Mouse (Mus musculus) hematopoietic stem cell, adult 5-6 weeks (primary cell): ENCODE results near the gene Usp43. TPM values are rescaled to one million over a fixed set of nuclear protein-coding genes. Genes with fewer than 3 reads are reported as not detected.
A peak's percentile ranks its signal among the peaks of the same experiment; 100 is the strongest.

ENCODE experiments used
- ATAC-seq, 2 experiments: fragments of 125-278 bp in 1 of 2; replicated peaks in 1 of 2; 2 replicates each; pipeline ENCODE4 v1.8.0; 2016 to 2017; ENCODE audit warnings: inconsistent platforms in 2 of 2, mild to moderate bottlenecking in 2 of 2, moderate number of reproducible peaks in 2 of 2, low read depth in 1 of 2, moderate TSS enrichment in 1 of 2; ENCODE audit not compliant: low FRiP score in 2 of 2, poor library complexity in 2 of 2, severe bottlenecking in 2 of 2, insufficient read depth in 1 of 2, low TSS enrichment in 1 of 2
- total RNA-seq: library from RNA; stranded (forward); fragments of 172-1452, 232-1000 nt; gene quantifications from 2 replicates; pipeline ENCODE4 v1.2.3, GENCODE M21; 2017

Gene Usp43
- total RNA-seq, 1 experiment from 2014 or later = not detected

DNA sequence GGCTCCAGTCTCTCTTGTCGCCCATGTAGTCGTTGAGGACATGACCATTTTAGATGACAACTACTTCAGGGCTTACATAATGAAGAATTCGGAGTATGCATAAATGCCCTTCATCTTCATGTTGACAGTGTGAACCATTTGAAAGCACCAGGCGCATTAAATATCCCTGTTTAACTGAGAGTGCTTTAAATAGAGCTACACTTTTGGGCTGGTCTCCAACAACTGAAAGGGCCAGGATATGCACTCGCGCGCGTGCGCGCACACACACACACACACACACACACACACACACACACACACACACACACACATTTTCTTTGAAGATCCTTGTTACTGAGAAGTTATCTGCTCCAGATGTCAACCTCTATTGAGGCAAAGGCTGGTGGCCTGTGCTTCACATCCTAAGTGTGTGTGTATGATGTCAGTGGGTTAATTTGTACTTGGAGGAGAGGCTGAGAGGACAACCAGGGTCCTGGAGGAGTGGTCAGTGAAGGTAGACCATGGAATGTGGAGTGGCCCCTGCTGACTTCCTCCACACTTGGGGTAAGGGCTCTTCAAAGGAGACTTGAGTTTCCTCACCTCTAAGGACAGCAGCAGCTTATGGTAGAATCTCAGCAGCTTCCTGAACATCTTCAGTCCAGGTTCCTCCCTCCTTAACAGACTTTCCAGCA, 86.4 kb downstream of the Usp43 start:
- ATAC-seq = no peak

DNA sequence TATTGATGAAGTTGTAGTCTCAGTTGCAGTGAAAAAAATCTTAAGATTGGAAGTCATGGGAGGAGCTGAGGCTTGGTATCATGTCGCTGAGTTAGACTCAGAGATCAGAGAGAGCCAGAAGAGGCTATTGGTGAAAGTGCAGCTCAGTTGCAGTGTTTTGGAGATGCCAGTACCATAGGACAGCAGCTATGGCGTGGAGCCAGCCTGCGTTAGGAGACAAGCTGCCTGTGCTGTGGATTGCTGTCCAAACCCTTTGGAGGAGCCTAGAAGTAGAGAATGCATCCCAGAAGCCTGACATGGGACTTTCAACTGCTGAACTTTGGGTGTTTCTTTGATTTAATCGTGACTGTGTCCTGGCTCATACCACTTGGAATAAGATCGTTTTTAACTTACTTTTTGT, 90.1 kb downstream of the Usp43 start:
- ATAC-seq = no peak

DNA sequence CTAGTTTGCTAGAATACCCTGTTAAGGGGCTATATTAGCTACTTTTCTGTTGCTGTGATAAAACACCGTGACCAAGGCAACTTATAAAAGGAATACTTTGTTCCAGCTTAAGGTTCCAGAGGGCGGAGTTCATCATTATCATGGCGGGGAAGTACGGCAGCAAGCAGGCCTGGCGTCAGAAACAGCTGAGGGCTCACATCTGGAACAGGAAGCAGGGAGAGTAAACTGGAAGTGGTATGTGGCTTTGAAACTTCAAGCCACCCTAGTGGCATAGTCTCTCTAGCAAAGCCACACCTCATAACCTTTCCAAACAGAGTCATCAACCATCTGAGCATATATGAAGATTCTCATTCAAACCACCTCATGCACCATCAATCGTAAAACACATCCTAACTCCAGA, 92.4 kb downstream of the Usp43 start:
- ATAC-seq = no peak

DNA sequence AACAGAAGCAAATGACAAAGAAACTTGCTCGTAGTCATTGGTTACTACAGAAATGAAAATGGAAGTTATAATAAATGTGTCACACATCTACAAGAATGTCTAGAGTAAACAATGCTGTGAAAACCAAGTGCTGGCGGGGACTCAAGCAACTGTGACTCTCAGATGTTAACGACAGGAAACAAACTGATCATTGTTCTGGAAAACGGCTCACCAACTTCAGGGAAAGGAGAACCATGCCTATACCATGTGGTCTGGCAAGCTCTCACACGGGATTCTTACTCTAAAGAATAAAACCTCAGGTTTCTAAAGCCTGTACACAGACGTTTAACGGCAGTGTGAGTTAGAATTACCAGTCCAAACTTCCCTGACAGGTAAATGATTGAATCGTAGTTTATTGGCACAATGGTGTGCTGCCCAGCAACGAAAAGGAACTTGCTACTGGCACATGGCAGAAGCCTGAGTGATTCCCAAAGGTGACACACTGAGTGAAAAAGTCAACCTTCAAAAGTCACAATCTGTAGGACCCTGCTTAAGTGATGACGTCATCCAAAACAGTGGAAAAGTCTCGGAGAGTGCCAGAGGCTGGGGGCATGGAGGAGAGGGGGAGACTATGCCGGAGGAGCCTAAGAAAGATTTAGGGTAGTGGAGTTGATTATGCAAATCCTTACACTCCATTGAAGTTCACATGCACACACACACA, 93.4 kb downstream of the Usp43 start:
- ATAC-seq = peak; percentile 22 to 25; a peak in 3 of 4 replicates

DNA sequence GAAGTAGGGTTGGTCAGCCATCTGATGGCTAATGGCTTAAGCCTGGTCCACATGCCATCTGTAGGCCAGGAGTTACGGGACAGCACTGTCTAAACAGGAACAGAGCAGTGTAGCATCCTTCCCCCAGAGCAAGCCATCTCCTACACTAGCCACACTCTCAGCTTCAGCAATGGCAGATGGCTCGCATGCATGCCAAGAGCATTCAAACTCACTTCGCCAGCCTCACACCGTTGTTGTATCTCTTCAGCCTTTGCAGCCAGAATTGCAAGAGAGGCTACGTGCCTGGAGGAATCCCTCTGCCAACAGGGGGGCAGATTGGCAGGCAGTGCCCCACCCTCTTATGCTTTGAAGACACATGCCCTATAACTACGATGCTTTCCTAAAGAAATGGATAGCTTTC, 100.4 kb downstream of the Usp43 start:
- ATAC-seq = no peak

DNA sequence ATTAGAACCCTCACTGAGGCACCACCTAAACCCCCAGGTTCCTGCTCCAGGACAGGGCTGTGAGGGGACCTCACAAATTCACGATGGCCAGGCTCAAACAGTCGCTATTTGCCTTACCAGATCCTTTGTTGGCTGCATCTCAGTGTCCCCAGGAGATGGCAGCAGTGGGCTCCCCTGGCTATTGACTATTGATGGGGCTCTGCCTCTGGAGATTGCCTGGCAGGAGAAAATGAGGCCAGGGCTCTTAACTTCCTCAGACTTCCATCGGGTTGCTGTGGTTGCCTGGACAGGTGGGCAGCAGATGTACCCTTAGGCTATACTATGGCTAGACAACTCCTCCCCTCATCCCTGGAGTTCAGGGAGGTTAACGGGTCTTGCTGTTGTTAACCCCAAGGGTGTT, 101.7 kb downstream of the Usp43 start:
- peak; percentile 74 to 78 for ATAC-seq

DNA sequence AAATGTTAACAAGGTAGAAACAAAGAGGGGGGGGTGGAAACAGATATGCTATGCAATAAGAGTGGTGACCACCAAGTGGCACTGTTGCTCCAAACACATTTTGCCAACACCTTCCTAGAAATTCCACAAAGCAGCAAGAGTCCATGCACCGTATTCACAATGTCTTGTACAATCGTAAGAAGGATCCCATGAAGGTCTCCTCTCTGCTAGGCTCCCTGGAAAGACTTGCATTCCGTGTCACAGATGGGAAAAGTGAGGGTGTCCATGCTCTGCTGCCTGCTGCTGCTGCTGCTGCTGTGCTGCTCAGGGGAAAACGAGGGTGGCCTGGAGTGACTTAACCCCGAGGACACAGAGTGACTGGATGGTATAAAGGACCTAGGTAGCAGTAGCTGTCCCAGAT, 102.3 kb downstream of the Usp43 start:
- ATAC-seq = peak in 1 of 2 experiments; percentile 56; a peak in 1 of 4 replicates

DNA sequence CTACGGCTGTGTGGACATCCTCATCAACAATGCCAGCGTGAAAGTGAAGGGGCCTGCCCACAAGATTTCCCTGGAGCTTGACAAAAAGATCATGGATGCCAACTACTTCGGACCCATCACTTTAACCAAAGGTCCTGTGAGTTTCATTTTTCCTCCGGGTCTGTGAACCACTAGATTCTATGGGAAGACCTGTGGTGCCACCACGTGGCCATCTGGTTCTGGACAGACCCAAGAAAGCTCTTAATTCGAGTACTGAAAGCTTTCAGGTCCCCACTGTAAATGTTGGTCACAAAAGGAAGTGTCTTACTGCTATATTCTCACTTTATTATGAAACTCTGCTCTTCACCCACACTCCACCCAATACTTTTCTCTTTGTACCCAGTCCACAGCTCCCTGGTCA, 110.4 kb downstream of the Usp43 start:
- ATAC-seq = no peak

DNA sequence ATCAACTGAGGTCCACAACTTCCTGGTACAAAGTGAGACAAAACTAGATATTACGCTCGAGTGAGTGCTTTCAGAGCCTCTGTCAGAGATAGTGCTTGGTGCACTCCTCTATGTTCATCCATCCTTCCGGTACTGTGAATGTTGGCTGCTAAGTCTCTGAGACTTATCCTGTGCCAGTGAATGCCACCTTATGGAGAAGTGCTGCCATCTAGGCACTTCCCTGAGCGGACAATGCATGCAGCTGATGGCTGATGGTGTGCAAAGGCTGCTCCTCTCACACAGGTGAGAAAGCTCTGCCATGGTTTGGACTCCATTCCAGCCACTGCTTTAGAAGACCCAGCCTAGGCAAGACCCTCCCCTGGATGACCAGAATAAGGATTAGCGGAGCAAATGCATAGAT, 113.9 kb downstream of the Usp43 start:
- ATAC-seq = no peak

DNA sequence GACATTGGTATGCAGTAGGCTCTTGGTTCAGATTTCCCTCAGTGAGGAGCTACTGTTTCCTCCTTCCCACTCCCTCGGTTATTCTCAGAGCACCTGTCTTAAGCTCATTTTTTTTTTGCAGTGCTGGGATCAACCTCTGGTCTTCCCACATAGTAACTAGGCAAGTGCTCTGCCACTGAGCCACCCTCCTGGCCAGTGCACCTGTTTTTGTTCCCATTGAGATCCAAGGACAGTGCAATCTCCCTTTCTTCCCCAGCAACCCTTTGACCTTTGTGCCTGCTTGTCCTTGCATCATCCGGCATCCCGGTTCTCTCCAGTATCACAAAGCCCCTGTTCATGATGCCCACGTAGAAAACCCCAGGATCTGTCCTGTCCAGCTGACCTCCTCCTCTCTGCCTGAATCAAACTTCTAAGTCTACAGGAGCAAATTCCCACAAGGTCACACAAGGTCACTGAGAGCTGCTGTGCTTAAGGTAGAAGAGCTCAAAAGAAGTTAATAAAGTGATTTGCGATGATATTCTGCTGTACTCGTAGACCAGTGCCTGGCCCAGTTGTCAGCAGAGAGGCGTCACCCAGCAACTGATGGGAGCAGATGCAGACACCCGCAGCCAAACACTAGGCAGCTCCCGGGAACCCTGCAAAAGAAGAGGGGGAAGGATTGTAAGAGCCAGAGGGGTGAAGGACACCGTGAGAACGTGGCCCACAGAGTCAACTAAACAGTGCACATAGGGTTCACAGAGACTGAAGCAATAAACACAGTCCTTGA, 114.9 kb downstream of the Usp43 start:
- ATAC-seq = no peak

DNA sequence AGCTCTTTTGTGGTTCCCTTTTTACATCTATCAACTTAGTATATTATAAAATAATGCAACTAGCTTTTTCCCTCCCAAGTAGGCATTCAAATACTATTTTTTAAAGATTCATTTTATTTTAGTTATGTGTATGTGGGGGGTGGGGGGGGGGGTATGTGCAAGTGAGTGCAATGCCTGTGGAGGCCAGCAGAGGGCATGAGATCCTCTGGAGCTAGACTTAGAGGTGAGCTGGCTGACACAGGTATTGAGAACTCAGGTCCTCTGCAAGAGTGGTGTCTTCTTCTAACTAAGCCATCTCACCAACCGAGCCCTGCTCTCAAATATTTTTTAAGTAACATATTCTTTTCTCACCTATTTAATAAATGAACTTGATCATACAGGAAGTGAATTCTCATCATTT, 116.4 kb downstream of the Usp43 start:
- no peak for ATAC-seq

Other genes with a start within 250 kb of the Usp43 start
- gene Rcvrn, start 226.8 kb downstream of the Usp43 start, total RNA-seq = not detected in 2 replicates
- gene Glp2r, start 151.0 kb downstream of the Usp43 start, total RNA-seq = not detected in 2 replicates
- not detected in 2 replicates for gene Gsg1l2, start 147.5 kb downstream of the Usp43 start, total RNA-seq
- gene Dhrs7c, start 124.0 kb downstream of the Usp43 start, total RNA-seq = not detected in 2 replicates
- gene Cfap52, start 43.5 kb upstream of the Usp43 start, total RNA-seq = not detected in 2 replicates
- gene Stx8, start 44.0 kb upstream of the Usp43 start, total RNA-seq = 12.3 and 29.1 TPM in 2 replicates